Mouse (Mus musculus) gastrocnemius, postnatal 36 days (tissue): ENCODE measurements around the gene Adamts8. TPM values are rescaled to one million over a fixed set of nuclear protein-coding genes. Genes with fewer than 3 reads are reported as not detected.

Source experiments
- DNase-seq, 2 experiments: peaks; one replicate each; pipeline ENCODE4 v3.0.0; 2022
- intact Hi-C: fragments of 180-260 bp; cut with DNase I; formaldehyde crosslinking; loops from one replicate; pipeline ENCODE4 v1.15.1; 2025
- total RNA-seq, 2 experiments: library from RNA; stranded (reverse); gene quantifications; 2 replicates each; pipeline ENCODE4 v1.2.3; 2021

Adamts8 gene
- total RNA-seq, 2 experiments from 2014 or later = 2.3 to 6.7 TPM

DNA sequence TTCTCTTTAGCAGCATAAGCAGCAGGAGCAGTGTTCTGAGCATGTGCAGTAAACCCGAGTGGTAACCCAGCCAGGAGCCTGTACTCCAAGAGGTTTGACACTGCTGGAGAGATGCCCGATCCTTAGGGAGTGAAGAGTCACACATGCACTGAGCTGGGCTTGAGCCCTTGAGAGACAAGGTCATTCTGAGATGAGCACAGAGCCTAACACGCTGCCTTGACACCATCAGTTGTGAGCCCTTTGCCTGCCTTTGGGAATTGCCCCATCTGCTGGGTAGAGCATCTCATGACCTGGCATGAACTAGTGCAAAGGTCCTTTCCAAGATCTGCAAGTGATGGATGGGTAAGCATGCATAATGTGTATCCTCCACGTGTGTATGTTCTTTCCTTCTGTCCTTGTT, 29.6 kb downstream of the Adamts8 start:
- no peak for DNase-seq

DNA sequence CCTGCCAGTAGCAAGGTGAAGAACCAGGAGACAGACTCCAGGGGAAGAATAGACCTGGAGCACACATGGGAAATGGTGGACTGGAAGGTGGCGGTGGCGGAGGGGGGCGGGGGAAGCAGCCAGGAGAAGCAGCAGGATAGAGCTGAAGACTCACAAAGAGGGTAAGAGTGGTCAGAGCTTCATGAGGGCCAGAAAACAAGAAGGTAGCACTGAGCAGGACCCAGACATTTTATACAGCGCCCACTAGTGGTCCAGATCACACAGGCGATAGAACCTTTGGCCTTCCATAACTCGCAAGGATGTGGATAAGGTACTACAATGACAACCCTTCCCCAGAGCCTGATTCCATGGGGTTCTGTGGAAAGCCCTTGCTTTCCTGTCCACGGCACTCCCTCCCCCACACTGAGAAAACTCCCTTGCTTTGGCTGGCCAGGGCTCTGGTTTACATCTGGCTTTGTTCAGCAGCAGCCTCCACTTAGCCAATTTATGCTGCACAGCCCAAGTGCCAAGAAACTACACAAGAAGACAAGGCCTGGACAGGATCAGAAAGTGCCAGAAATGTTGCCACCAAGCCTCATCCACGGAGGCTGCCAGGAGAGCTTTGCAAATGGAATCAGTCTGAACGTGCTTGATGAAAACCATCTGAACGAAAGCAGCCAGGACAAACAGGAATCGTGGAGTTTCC, 34.1 kb downstream of the Adamts8 start:
- intact Hi-C loops = no loop called here
- DNase-seq = no peak

More for the DNA sequence above, 29.6 kb downstream of the Adamts8 start:
- intact Hi-C loops = no loop called here

DNA sequence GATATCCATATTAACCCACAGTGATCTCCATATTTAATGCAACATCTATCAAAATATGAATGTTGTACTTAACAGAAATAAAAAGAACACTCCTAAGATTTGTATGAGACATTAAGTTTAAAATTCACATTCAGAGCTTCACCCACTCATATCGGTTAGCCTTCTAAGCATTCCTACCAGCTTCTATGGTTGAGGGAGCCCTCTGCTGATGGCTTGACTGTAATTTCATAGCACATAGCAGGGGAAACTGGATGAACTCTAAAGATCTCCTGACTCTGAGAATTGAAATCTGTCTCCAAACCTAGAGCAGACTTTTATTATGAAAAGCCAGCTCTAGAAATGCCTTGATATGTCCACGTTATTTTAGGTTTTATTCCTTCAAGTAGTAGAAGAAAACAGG, 38.1 kb downstream of the Adamts8 start:
- intact Hi-C loops = no loop called here
- DNase-seq = no peak

DNA sequence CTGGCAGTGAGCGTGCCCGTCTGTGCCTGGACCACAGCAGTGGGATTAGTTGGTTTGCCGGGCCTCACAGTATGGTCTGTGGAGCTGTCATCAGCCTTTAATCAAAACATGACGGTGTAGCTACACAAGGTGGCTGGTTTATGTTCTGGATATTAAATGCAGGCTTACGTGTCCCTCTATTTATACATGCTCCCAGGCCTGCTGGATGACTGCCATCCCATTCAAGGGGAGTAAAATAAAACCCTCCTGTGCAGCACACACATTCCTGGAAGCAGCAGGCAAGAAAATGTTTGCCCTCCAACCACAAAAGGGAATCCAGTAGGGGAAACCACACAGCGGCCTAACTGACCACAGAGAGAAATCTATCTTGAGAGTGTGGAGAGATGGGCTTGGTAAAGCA, 43.4 kb downstream of the Adamts8 start:
- intact Hi-C loops = no loop called here

GRCm38 (mm10) chr9:30993106-30993505, 50.7 kb downstream of the Adamts8 start:
- no peak for DNase-seq

More for the DNA sequence above, 43.4 kb downstream of the Adamts8 start:
- DNase-seq = no peak

GRCm38 (mm10) chr9:30996590-30997562, 54.5 kb downstream of the Adamts8 start:
- peak; percentile 17 to 21 for DNase-seq
- intact Hi-C loops = no loop called here

More at GRCm38 (mm10) chr9:30993106-30993505, 50.7 kb downstream of the Adamts8 start:
- intact Hi-C loops = no loop called here

- DNase-seq = no peak
- intact Hi-C loops = no loop called here
Observed at GRCm38 (mm10) chr9:31000641-31001040, 58.3 kb downstream of the Adamts8 start.

DNA sequence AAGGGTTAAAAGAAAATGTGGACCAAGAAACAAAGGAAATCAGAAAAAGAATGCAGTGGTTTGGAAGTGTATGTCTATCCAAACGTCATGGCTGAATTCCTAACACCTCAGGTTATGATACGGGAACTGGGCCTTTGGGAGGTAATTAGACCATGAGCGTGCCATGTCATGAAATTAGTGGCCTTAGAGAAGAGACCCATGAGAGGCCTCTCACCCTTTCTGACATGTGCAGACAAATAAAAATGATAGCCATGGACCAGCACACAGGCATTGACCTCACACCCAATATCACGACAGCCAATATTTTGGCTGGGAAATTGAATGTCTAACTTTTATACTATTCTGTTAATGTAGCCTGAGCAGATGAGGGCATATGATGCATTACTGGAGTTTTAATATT, 60.2 kb downstream of the Adamts8 start:
- intact Hi-C loops = no loop called here
- no peak for DNase-seq

DNA sequence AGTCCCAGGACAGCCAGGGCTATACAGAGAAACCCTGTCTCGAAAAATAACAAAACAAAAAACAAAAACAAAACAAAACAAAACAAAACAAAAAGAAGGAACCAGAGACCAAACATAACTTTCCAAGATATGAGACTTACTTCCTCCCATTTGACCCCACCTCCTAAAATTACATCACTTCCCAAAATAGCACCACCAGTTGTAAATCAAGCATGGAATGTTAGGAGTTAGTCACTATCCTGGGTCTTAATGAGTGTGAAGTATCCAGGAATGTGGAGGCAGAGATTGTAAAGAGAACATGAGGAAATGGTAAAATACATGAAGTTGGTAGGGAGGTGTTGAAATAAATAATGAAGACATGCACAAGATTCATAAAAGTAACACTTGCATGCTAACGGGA, 67.0 kb downstream of the Adamts8 start:
- no peak for DNase-seq

GRCm38 (mm10) chr9:31010040-31010439, 67.7 kb downstream of the Adamts8 start:
- no peak for DNase-seq
- intact Hi-C loops = no loop called here

More for the DNA sequence above, 67.0 kb downstream of the Adamts8 start:
- intact Hi-C loops = no loop called here

DNA sequence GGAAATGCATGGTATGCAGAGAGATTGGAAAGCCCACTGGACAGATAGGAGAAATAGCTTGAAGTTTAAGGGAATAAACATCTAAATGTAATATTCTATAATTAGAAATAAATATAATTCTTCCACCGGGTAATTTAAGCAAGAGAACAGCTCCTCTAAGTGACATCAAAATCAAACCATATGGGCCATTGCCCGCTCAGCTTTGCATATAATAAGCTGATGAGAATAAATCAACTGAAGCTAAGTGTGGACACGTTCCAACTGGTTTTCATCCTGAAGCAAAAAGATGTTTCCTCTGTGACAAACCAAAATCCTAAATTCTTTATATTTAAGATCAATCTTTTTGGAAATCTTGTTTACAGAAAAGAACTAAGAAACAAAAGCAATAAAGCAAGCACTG, 68.4 kb downstream of the Adamts8 start:
- intact Hi-C loops = no loop called here
- no peak for DNase-seq

- DNase-seq = no peak
- intact Hi-C loops = no loop called here
Observed at GRCm38 (mm10) chr9:31011533-31011932, 69.2 kb downstream of the Adamts8 start.

- DNase-seq = no peak
- intact Hi-C loops = no loop called here
Observed at GRCm38 (mm10) chr9:31012674-31013073, 70.3 kb downstream of the Adamts8 start.

GRCm38 (mm10) chr9:31013415-31013814, 71.1 kb downstream of the Adamts8 start:
- intact Hi-C loops = no loop called here
- DNase-seq = no peak

Other genes starting within 250 kb of the Adamts8 start
- gene Adamts15, start 20.1 kb upstream of the Adamts8 start, total RNA-seq = 1 to 10 TPM; 1.7 TPM
- gene Zbtb44, start 88.1 kb downstream of the Adamts8 start, total RNA-seq = 10 to 100 TPM; 55.5 to 61.7 TPM
- gene St14, start 189.3 kb downstream of the Adamts8 start, total RNA-seq = not detected